Mouse (Mus musculus) cerebellum, postnatal 25 days (tissue): ENCODE results near the gene Rpl9.

Experiments used
- DNase-seq, 2 experiments: peaks; one replicate each; pipeline ENCODE4 v3.0.0; 2021; ENCODE audit warnings: mixed read lengths in 2 of 2

The Rpl9 gene

GRCm38 (mm10) chr5:65371551-65371950, 19.7 kb downstream of the Rpl9 start:
- DNase-seq, result no peak

GRCm38 (mm10) chr5:65367837-65368236, 23.4 kb downstream of the Rpl9 start:
- DNase-seq, result no peak

- DNase-seq, result no peak
Observed at GRCm38 (mm10) chr5:65357771-65358170, 33.5 kb downstream of the Rpl9 start.

GRCm38 (mm10) chr5:65356851-65357250, 34.4 kb downstream of the Rpl9 start:
- no peak for DNase-seq

GRCm38 (mm10) chr5:65354985-65355384, 36.3 kb downstream of the Rpl9 start:
- DNase-seq, result no peak

GRCm38 (mm10) chr5:65354097-65354496, 37.1 kb downstream of the Rpl9 start:
- DNase-seq, result no peak

GRCm38 (mm10) chr5:65350508-65350907, 40.7 kb downstream of the Rpl9 start:
- no peak for DNase-seq

GRCm38 (mm10) chr5:65348168-65348567, 43.1 kb downstream of the Rpl9 start, which contains the start of gene Klb:
Gene Klb (plus strand): TSS chr5:65348314.
- no peak for DNase-seq

- no peak for DNase-seq
Observed at GRCm38 (mm10) chr5:65340167-65340566, 51.1 kb downstream of the Rpl9 start.

- no peak for DNase-seq
Observed at GRCm38 (mm10) chr5:65338394-65338793, 52.9 kb downstream of the Rpl9 start.
